ENCODE assay signal across 10 mouse cellular contexts in genomic region chr6:140229295-140229694, GRCm38 (mm10).
DNase-seq lines count a peak whose midpoint lies in the region; ATAC-seq lines count a peak whose summit lies in the region.
"Had no signal": no experiment of that assay in that cellular context is flagged by ENCODE, and none has a peak within 500 bp of the region (broad histone marks: within the 10 kb centered on the region; RNA-seq: fewer than 3 reads in every experiment).

No protein-coding gene starts in this region.

- 0 out of 2 replicates have a peak, but pooled peaks have one; percentile 30 for ATAC-seq in forebrain, embryonic 13.5 days
- no peak for ATAC-seq in forebrain, embryonic 12.5 days (ENCODE audit: low FRiP score)
- no peak for ATAC-seq in neural tube, embryonic 15.5 days (ENCODE audit: low FRiP score)

- no peaks in the 10 kb centered on the region for H3K4me1 ChIP-seq in forebrain, embryonic 13.5 days
- H3K4me1 ChIP-seq in forebrain, embryonic 12.5 days = no peaks in the 10 kb centered on the region
- peaks cover 9% of the 10 kb centered on the region for H3K4me1 ChIP-seq in neural tube, embryonic 15.5 days
- H3K4me1 ChIP-seq: stomach, embryonic 15.5 days had no signal

- H3K9ac ChIP-seq in forebrain, embryonic 13.5 days = no peak overlapping the region
- H3K9ac ChIP-seq in forebrain, embryonic 12.5 days = no peak overlapping the region
- no peak overlapping the region for H3K9ac ChIP-seq in neural tube, embryonic 15.5 days (replicated peaks)
- H3K9ac ChIP-seq: stomach, embryonic 15.5 days had no signal

- WGBS in forebrain, embryonic 13.5 days = 71% methylated on average over 9 of the region's 9 CpGs
- WGBS in forebrain, embryonic 12.5 days = 77% methylated on average over 9 of the region's 9 CpGs
- WGBS in neural tube, embryonic 15.5 days = 69% methylated on average over 9 of the region's 9 CpGs

- H3K27me3 ChIP-seq in forebrain, embryonic 13.5 days = no peaks in the 10 kb centered on the region
- no peaks in the 10 kb centered on the region for H3K27me3 ChIP-seq in forebrain, embryonic 12.5 days
- no peaks in the 10 kb centered on the region; the same call in 1 of the 2 replicates for H3K27me3 ChIP-seq in neural tube, embryonic 15.5 days (replicated peaks)
- H3K27me3 ChIP-seq: stomach, embryonic 15.5 days had no signal

- H3K4me3 ChIP-seq in forebrain, embryonic 13.5 days = no peak overlapping the region
- no peak overlapping the region for H3K4me3 ChIP-seq in forebrain, embryonic 12.5 days (replicated peaks)
- no peak overlapping the region for H3K4me3 ChIP-seq in neural tube, embryonic 15.5 days (replicated peaks)
- H3K4me3 ChIP-seq: stomach, embryonic 15.5 days had no signal

- H3K9me3 ChIP-seq in forebrain, embryonic 13.5 days (replicated peaks) = no peaks in the 10 kb centered on the region
- H3K9me3 ChIP-seq in forebrain, embryonic 12.5 days = no peaks in the 10 kb centered on the region
- H3K9me3 ChIP-seq in neural tube, embryonic 15.5 days (replicated peaks) = no peaks in the 10 kb centered on the region
- H3K9me3 ChIP-seq: stomach, embryonic 15.5 days had no signal

- H3K27ac ChIP-seq in forebrain, embryonic 13.5 days = no peak overlapping the region
- H3K27ac ChIP-seq in forebrain, embryonic 12.5 days = no peak overlapping the region
- H3K27ac ChIP-seq in neural tube, embryonic 15.5 days (replicated peaks) = 0 out of 2 replicates have a peak overlapping the region, but pooled peaks have one; percentile 13
- H3K27ac ChIP-seq: macrophage; stomach, embryonic 15.5 days had no signal

- H3K36me3 ChIP-seq in forebrain, embryonic 13.5 days (ENCODE audit: poor library complexity, severe bottlenecking) = no peaks in the 10 kb centered on the region
- H3K36me3 ChIP-seq in forebrain, embryonic 12.5 days (replicated peaks) = no peaks in the 10 kb centered on the region
- no peaks in the 10 kb centered on the region for H3K36me3 ChIP-seq in neural tube, embryonic 15.5 days
- H3K36me3 ChIP-seq: stomach, embryonic 15.5 days had no signal

- no peak overlapping the region for H3K4me2 ChIP-seq in forebrain, embryonic 13.5 days
- H3K4me2 ChIP-seq in forebrain, embryonic 12.5 days = no peak overlapping the region
- H3K4me2 ChIP-seq in neural tube, embryonic 15.5 days = no peak overlapping the region
- H3K4me2 ChIP-seq: stomach, embryonic 15.5 days had no signal

- DNase-seq in neural tube, embryonic 10.5 days (ENCODE audit: extremely low spot score, low spot score) = no peak
- DNase-seq in kidney, postnatal 4 days = peak; percentile 58 to 66
- peak; percentile 14 for DNase-seq in skeletal muscle tissue, adult 2 months (ENCODE audit: low read depth, low spot score)
- no peak for DNase-seq in cerebellum, adult 9-10 months
- no peak for DNase-seq in spleen, adult 18-20 months

Comparison
In these comparisons a context has a peak if more than half of its experiments do, and no peak if none do; other contexts are left out.
1. DNase-seq: peak in kidney, postnatal 4 days (2 of 2) and skeletal muscle tissue, adult 2 months (single experiment); none in neural tube, embryonic 10.5 days (single experiment), cerebellum, adult 9-10 months (single experiment) and spleen, adult 18-20 months (0 of 2).